Mouse (Mus musculus): Measurements from ENCODE around the gene Thbs1.

GRCm38 (mm10) chr2:118120095-118120494 lies 8.4 kb downstream of the Thbs1 start:
- no peak for TF ChIP-seq CTCF (IDR thresholded peaks at IDR 0.05; ENCODE audit: borderline replicate concordance, insufficient read depth, low read length)
- TF ChIP-seq POLR2A (IDR thresholded peaks at IDR 0.05; ENCODE audit: low read depth, low read length), result peak; percentile 60
